Mouse (Mus musculus) C2C12 (cell line): ENCODE results near the gene Spef1. TPM values are rescaled to one million over a fixed set of nuclear protein-coding genes. Genes with fewer than 3 reads are reported as not detected.

Source experiments
- H3K27me3 ChIP-seq: one replicate; pipeline ENCODE4 v1.6.1; 2011; ENCODE audit not compliant: control insufficient read depth, insufficient read depth, insufficient read length
- H3K36me3 ChIP-seq: one replicate; pipeline ENCODE4 v1.6.1; 2011; ENCODE audit not compliant: control insufficient read depth, insufficient read depth
- H3K4me3 ChIP-seq: one replicate; pipeline ENCODE4 v1.5.1; 2011; ENCODE audit warnings: mild to moderate bottlenecking, control low read depth; ENCODE audit not compliant: poor library complexity, insufficient read depth, severe bottlenecking
- H3K79me2 ChIP-seq: one replicate; pipeline ENCODE4 v1.6.1; 2011; ENCODE audit not compliant: control insufficient read depth, insufficient read depth
- H3K79me3 ChIP-seq: one replicate; pipeline ENCODE4 v1.6.1; 2011; ENCODE audit warnings: low read depth, control low read depth
- H3ac ChIP-seq: one replicate; pipeline ENCODE3; 2011; ENCODE audit warnings: low read depth; ENCODE audit not compliant: control insufficient read depth, insufficient read length
- CEBPB ChIP-seq: IDR thresholded peaks from one replicate; pipeline ENCODE4 v1.6.1; 2011; ENCODE audit warnings: low read depth, mild to moderate bottlenecking, control low read depth, moderate library complexity
- CTCF ChIP-seq: IDR thresholded peaks from one replicate; pipeline ENCODE4 v1.5.1; 2011; ENCODE audit not compliant: control insufficient read depth, insufficient read depth, insufficient read length
- FOSL1 ChIP-seq: IDR thresholded peaks from one replicate; pipeline ENCODE4 v1.8.0; 2011; ENCODE audit warnings: mild to moderate bottlenecking, low read length; ENCODE audit not compliant: poor library complexity, insufficient read depth, severe bottlenecking
- MAX ChIP-seq: IDR thresholded peaks from one replicate; pipeline ENCODE4 v1.6.1; 2011; ENCODE audit warnings: mild to moderate bottlenecking, control low read depth
- MYOD1 ChIP-seq: IDR thresholded peaks from one replicate; pipeline ENCODE4 v1.6.1; 2011; ENCODE audit warnings: low read depth; ENCODE audit not compliant: control insufficient read depth, insufficient read length
- MYOG ChIP-seq: IDR thresholded peaks from one replicate; pipeline ENCODE4 v1.6.1; 2011; ENCODE audit not compliant: control insufficient read depth, insufficient read length; ENCODE audit errors: extremely low read depth
- USF1 ChIP-seq: IDR thresholded peaks from one replicate; pipeline ENCODE4 v1.6.1; 2011; ENCODE audit warnings: low read depth, mild to moderate bottlenecking, control low read depth, moderate library complexity
- polyA plus RNA-seq: library from polyadenylated mRNA; unstranded; fragments of >200 nt; fragmentation: generic; extraction: Trizol; gene quantifications from one replicate; pipeline ENCODE4 v1.2.1, GENCODE M21; 2012; ENCODE audit warnings: missing spikeins

Gene Spef1
- polyA plus RNA-seq, 1 experiment: 7.6 TPM

GRCm38 (mm10) chr2:131128211-131128610 lies 58.9 kb downstream of the Spef1 start:
- Histone ChIP-seq H3K27me3 (no peaks in the 10 kb centered on the region), H3K36me3 (no peaks in the 10 kb centered on the region), H3ac (no peak overlapping the region), H3K79me2 (no peaks in the 10 kb centered on the region), H3K79me3 (no peaks in the 10 kb centered on the region), H3K4me3 (no peak overlapping the region)
- TF ChIP-seq FOSL1 (no peak), USF1 (no peak), CEBPB (no peak), MYOG (no peak), CTCF (no peak), MYOD1 (no peak), MAX (no peak)

- Histone ChIP-seq H3K4me3 (peak within 1 kb of the TSS; percentile 21), H3ac (no peak within 1 kb of the TSS), H3K79me3 (no peaks in the 10 kb centered on the region), H3K36me3 (no peaks in the 10 kb centered on the region), H3K27me3 (no peaks in the 10 kb centered on the region), H3K79me2 (no peaks in the 10 kb centered on the region)
- TF ChIP-seq MYOG: no peak
- TF ChIP-seq FOSL1: no peak
- TF ChIP-seq CTCF: no peak
- no peak for TF ChIP-seq MAX
- TF ChIP-seq USF1: no peak
- no peak for TF ChIP-seq CEBPB
- no peak for TF ChIP-seq MYOD1
Observed at GRCm38 (mm10) chr2:131127161-131127730, 59.8 kb downstream of the Spef1 start, which contains the start of gene Hspa12b. Hspa12b (plus strand) TSS chr2:131127280.

- Histone ChIP-seq H3ac (no peak overlapping the region), H3K4me3 (no peak overlapping the region), H3K79me3 (no peaks in the 10 kb centered on the region), H3K79me2 (no peaks in the 10 kb centered on the region), H3K36me3 (no peaks in the 10 kb centered on the region), H3K27me3 (no peaks in the 10 kb centered on the region)
- TF ChIP-seq MYOD1 (no peak), CEBPB (no peak), FOSL1 (no peak), USF1 (no peak), CTCF (no peak), MYOG (no peak), MAX (no peak)
Observed at GRCm38 (mm10) chr2:131125964-131126815, 60.9 kb downstream of the Spef1 start.

- Histone ChIP-seq H3K4me3 (no peak overlapping the region), H3K27me3 (no peaks in the 10 kb centered on the region), H3K79me2 (no peaks in the 10 kb centered on the region), H3ac (no peak overlapping the region), H3K36me3 (no peaks in the 10 kb centered on the region), H3K79me3 (no peaks in the 10 kb centered on the region)
- no peak for TF ChIP-seq CTCF
- TF ChIP-seq CEBPB: no peak
- no peak for TF ChIP-seq USF1
- TF ChIP-seq FOSL1: no peak
- TF ChIP-seq MAX: no peak
- TF ChIP-seq MYOD1: no peak
- no peak for TF ChIP-seq MYOG
Observed at GRCm38 (mm10) chr2:131125157-131125963, 61.7 kb downstream of the Spef1 start.

GRCm38 (mm10) chr2:131124166-131124565 lies 62.9 kb downstream of the Spef1 start:
- TF ChIP-seq USF1 (no peak), CEBPB (no peak), MYOD1 (peak; percentile 42), CTCF (no peak)
- no peak overlapping the region for H3ac ChIP-seq
- H3K36me3 ChIP-seq: no peaks in the 10 kb centered on the region
- H3K27me3 ChIP-seq: no peaks in the 10 kb centered on the region
- no peaks in the 10 kb centered on the region for H3K79me3 ChIP-seq
- no peak overlapping the region for H3K4me3 ChIP-seq
- H3K79me2 ChIP-seq: no peaks in the 10 kb centered on the region

Other genes starting within 250 kb of the Spef1 start
- gene Gfra4, start 144.2 kb downstream of the Spef1 start, polyA plus RNA-seq: 0.33 TPM
- gene Adam33, start 123.5 kb downstream of the Spef1 start, polyA plus RNA-seq: not detected
- 0.01 TPM for gene Siglec1, start 100.5 kb downstream of the Spef1 start, polyA plus RNA-seq
- gene Hspa12b, start 60.0 kb downstream of the Spef1 start, polyA plus RNA-seq: 6.0 TPM
- gene Gm11037, start 53.8 kb downstream of the Spef1 start, polyA plus RNA-seq: not detected
- gene 1700037H04Rik, start 27.2 kb downstream of the Spef1 start, polyA plus RNA-seq: 98.0 TPM
- 168 TPM for gene Cenpb, start 7.2 kb downstream of the Spef1 start, polyA plus RNA-seq
- gene Cdc25b, start 333 bp downstream of the Spef1 start, polyA plus RNA-seq: 73.8 TPM
- 24.1 TPM for gene Ap5s1, start 19.8 kb upstream of the Spef1 start, polyA plus RNA-seq
- 19.1 TPM for gene Mavs, start 46.8 kb upstream of the Spef1 start, polyA plus RNA-seq
- gene Pank2, start 75.2 kb upstream of the Spef1 start, polyA plus RNA-seq: 27.0 TPM
- gene Rnf24, start 165.6 kb upstream of the Spef1 start, polyA plus RNA-seq: 4.9 TPM